Mouse (Mus musculus) spleen, postnatal 4 days (tissue): ENCODE measurements around the gene Vwa7.

Experiments used
- DNase-seq, 2 experiments: peaks; one replicate each; pipeline ENCODE4 v3.0.0; 2022; ENCODE audit warnings: low spot score in 2 of 2

Vwa7 gene

GRCm38 (mm10) chr17:35064378-35064877 is 48.0 kb downstream of the Vwa7 start:
- DNase-seq = no peak

- peak in 1 of 2 experiments; percentile 37 for DNase-seq
These were observed 48.9 kb downstream of the Vwa7 start, which contains the start of gene Ly6g6c for GRCm38 (mm10) chr17:35064951-35065947. Ly6g6c (plus strand) TSS chr17:35065388.

- DNase-seq = no peak
These were observed 49.7 kb downstream of the Vwa7 start, which contains the start of gene Mpig6b for GRCm38 (mm10) chr17:35066084-35066483. Mpig6b (minus strand) TSS chr17:35066184.

GRCm38 (mm10) chr17:35068213-35068914 is 52.0 kb downstream of the Vwa7 start:
- DNase-seq = no peak

- DNase-seq = no peak
These were observed 54.3 kb downstream of the Vwa7 start for GRCm38 (mm10) chr17:35070556-35071229.

GRCm38 (mm10) chr17:35071454-35071853 is 55.1 kb downstream of the Vwa7 start:
- no peak for DNase-seq

GRCm38 (mm10) chr17:35074097-35074496 is 57.7 kb downstream of the Vwa7 start:
- DNase-seq = no peak
